Mouse (Mus musculus): ENCODE measurements around the gene Padi2.

DNA sequence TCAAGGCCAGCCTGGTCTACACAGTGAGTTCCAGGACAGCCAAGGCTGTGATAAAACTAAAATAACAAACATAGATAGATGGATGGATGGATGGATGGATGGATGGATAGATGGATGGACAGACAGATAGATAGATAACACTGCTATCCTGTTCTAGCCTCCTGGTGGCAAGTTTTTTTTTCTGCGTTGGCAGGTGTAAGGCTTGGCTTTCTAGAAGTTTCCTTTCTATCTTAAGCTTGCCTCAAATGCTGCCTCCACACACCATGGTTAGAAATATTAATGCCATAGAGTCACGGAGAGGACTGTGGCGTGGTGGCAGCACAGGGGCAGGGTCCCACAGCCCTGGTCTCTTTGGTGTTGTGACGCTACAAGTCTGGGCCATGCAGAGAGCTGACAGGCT is 39.4 kb downstream of the Padi2 start:
- no peak for TF ChIP-seq CTCF (IDR thresholded peaks at IDR 0.05; ENCODE audit: control insufficient read depth, insufficient read depth, insufficient read length)
- no peak for TF ChIP-seq MAX (IDR thresholded peaks at IDR 0.05)
- TF ChIP-seq MYOD1 (IDR thresholded peaks at IDR 0.05; ENCODE audit: control insufficient read depth, insufficient read length, low read depth) = no peak
- no peak for TF ChIP-seq MYOG (IDR thresholded peaks at IDR 0.05; ENCODE audit: control insufficient read depth, extremely low read depth, insufficient read length)
- TF ChIP-seq USF1 (IDR thresholded peaks at IDR 0.05; ENCODE audit: low read depth) = no peak
- TF ChIP-seq CEBPB (IDR thresholded peaks at IDR 0.05; ENCODE audit: low read depth) = no peak

Data from C2C12 (cell line).